Mouse (Mus musculus): ENCODE data around the gene Echdc2. TPM values are rescaled to one million over a fixed set of nuclear protein-coding genes. Genes with fewer than 3 reads are reported as not detected.

Echdc2 gene
- polyA plus RNA-seq, 1 experiment from 2014 or later: 37.7 TPM

GRCm38 (mm10) chr4:108222507-108222906 lies 57.3 kb downstream of the Echdc2 start:
- no peaks in the 10 kb centered on the region for H3K9me3 ChIP-seq (ENCODE audit: control insufficient read depth, low read length)
- no peak for ATAC-seq (ENCODE audit: low FRiP score, low TSS enrichment)
- no peaks in the 10 kb centered on the region for H3K4me1 ChIP-seq (ENCODE audit: control insufficient read depth, insufficient read depth, low read length)
- H3K4me3 ChIP-seq (ENCODE audit: low read length): no peak overlapping the region
- H3K27me3 ChIP-seq (ENCODE audit: control insufficient read depth, insufficient read depth, low read length): peaks cover 6% of the 10 kb centered on the region; the same call in 1 of the 2 replicates
- H3K4me2 ChIP-seq (replicated peaks; ENCODE audit: low read depth, low read length): no peak overlapping the region
- no peaks in the 10 kb centered on the region for H3K36me3 ChIP-seq (ENCODE audit: control insufficient read depth, insufficient read depth, low read length)
- H3K9ac ChIP-seq (ENCODE audit: low read depth, low read length): no peak overlapping the region
- H3K27ac ChIP-seq (ENCODE audit: low read depth, low read length): no peak overlapping the region
- WGBS: 89% methylated on average over 5 of the region's 5 CpGs

- no peak for ATAC-seq (ENCODE audit: low FRiP score, low TSS enrichment)
- Histone ChIP-seq H3K4me1 (ENCODE audit: control insufficient read depth, insufficient read depth, low read length) (no peaks in the 10 kb centered on the region), H3K4me3 (ENCODE audit: low read length) (no peak overlapping the region), H3K36me3 (ENCODE audit: control insufficient read depth, insufficient read depth, low read length) (no peaks in the 10 kb centered on the region), H3K27ac (ENCODE audit: low read depth, low read length) (no peak overlapping the region), H3K4me2 (replicated peaks; ENCODE audit: low read depth, low read length) (no peak overlapping the region), H3K9me3 (ENCODE audit: control insufficient read depth, low read length) (no peaks in the 10 kb centered on the region), H3K9ac (ENCODE audit: low read depth, low read length) (no peak overlapping the region), H3K27me3 (ENCODE audit: control insufficient read depth, insufficient read depth, low read length) (no peaks in the 10 kb centered on the region)
- 36% methylated on average over 3 of the region's 3 CpGs for WGBS
These were observed 60.2 kb downstream of the Echdc2 start for GRCm38 (mm10) chr4:108225341-108225872.

Other genes with a start within 250 kb of the Echdc2 start
- gene Cpt2, start 241.8 kb upstream of the Echdc2 start, polyA plus RNA-seq (2014; fragmentation: Nextera tagmentation; extraction: Ambion mirVana): 33.0 and 49.5 TPM in 2 replicates
- not detected in 2 replicates for gene Slc1a7, start 197.1 kb upstream of the Echdc2 start, polyA plus RNA-seq (2014; fragmentation: Nextera tagmentation; extraction: Ambion mirVana)
- gene Podn, start 69.0 kb upstream of the Echdc2 start, polyA plus RNA-seq (2014; fragmentation: Nextera tagmentation; extraction: Ambion mirVana): 0.46 and 1.0 TPM in 2 replicates
- 209 and 254 TPM in 2 replicates for gene Scp2, start 20.4 kb upstream of the Echdc2 start, polyA plus RNA-seq (2014; fragmentation: Nextera tagmentation; extraction: Ambion mirVana)
- 0.37 and 0.61 TPM in 2 replicates for gene Zyg11a, start 52.6 kb downstream of the Echdc2 start, polyA plus RNA-seq (2014; fragmentation: Nextera tagmentation; extraction: Ambion mirVana)
- 9.4 and 17.2 TPM in 2 replicates for gene Zyg11b, start 135.7 kb downstream of the Echdc2 start, polyA plus RNA-seq (2014; fragmentation: Nextera tagmentation; extraction: Ambion mirVana)
- 58.1 and 67.7 TPM in 2 replicates for gene Coa7, start 162.7 kb downstream of the Echdc2 start, polyA plus RNA-seq (2014; fragmentation: Nextera tagmentation; extraction: Ambion mirVana)
- 0.92 and 0.96 TPM in 2 replicates for gene Shisal2a, start 217.9 kb downstream of the Echdc2 start, polyA plus RNA-seq (2014; fragmentation: Nextera tagmentation; extraction: Ambion mirVana)
- 52.1 and 56.2 TPM in 2 replicates for gene Gpx7, start 241.5 kb downstream of the Echdc2 start, polyA plus RNA-seq (2014; fragmentation: Nextera tagmentation; extraction: Ambion mirVana)

Measured in kidney, embryonic 14.5 days (tissue).